Mouse (Mus musculus) small intestine, adult 2 months (tissue): ENCODE data around the gene Cblb. TPM values are rescaled to one million over a fixed set of nuclear protein-coding genes. Genes with fewer than 3 reads are reported as not detected.

Experiments
- H3K27ac ChIP-seq: fragments of 200-500 bp; 2 replicates; pipeline ENCODE4 v1.5.1; 2012; ENCODE audit warnings: low read depth, low read length, control low read depth, inconsistent platforms; ENCODE audit not compliant: insufficient read depth
- H3K27me3 ChIP-seq: fragments of 200-500 bp; 2 replicates; pipeline ENCODE4 v1.6.1; 2012; ENCODE audit warnings: mild to moderate bottlenecking, moderate library complexity, low read length, inconsistent platforms; ENCODE audit not compliant: control insufficient read depth, insufficient read depth
- H3K36me3 ChIP-seq: fragments of 200-500 bp; 2 replicates; pipeline ENCODE4 v1.6.1; 2012; ENCODE audit warnings: mild to moderate bottlenecking, low read length, control low read depth, inconsistent platforms; ENCODE audit not compliant: control insufficient read depth, insufficient read depth
- H3K4me1 ChIP-seq: fragments of 200-500 bp; 2 replicates; pipeline ENCODE4 v1.6.1; 2012; ENCODE audit warnings: low read length, inconsistent platforms, mixed read lengths; ENCODE audit not compliant: control insufficient read depth, insufficient read depth, insufficient read length
- H3K4me3 ChIP-seq: fragments of 200-500 bp; 2 replicates; pipeline ENCODE4 v1.5.1; 2012; ENCODE audit warnings: low read depth, mild to moderate bottlenecking, control low read depth, inconsistent platforms, low read length, moderate library complexity
- CTCF ChIP-seq: fragments of 200-500 bp; IDR thresholded peaks from 2 replicates; pipeline ENCODE4 v1.5.1; 2012; ENCODE audit warnings: low read depth, mild to moderate bottlenecking, control low read depth, inconsistent platforms, low read length, moderate library complexity, mixed read lengths; ENCODE audit not compliant: insufficient replicate concordance, insufficient read length; ENCODE audit errors: extremely low read depth
- POLR2A ChIP-seq: fragments of 200-500 bp; IDR thresholded peaks from 2 replicates; pipeline ENCODE4 v1.6.1; 2012; ENCODE audit warnings: low read depth, mild to moderate bottlenecking, control low read depth, inconsistent platforms, low read length, moderate library complexity
- WGBS: fragments of 180-500 bp; shearing (Covaris S2); methylation state at CpG from one replicate; pipeline ENCODE4 v1.1.7; 2018; 5-methylcytosine and 5-hydroxymethylcytosine counted together
- polyA plus RNA-seq: library from polyadenylated mRNA; depleted of rRNA; stranded (reverse); fragments of >200 nt; gene quantifications from 2 replicates; pipeline ENCODE4 v1.2.3, GENCODE M21; 2012

Cblb gene
- polyA plus RNA-seq, 1 experiment = 4.7 TPM

DNA sequence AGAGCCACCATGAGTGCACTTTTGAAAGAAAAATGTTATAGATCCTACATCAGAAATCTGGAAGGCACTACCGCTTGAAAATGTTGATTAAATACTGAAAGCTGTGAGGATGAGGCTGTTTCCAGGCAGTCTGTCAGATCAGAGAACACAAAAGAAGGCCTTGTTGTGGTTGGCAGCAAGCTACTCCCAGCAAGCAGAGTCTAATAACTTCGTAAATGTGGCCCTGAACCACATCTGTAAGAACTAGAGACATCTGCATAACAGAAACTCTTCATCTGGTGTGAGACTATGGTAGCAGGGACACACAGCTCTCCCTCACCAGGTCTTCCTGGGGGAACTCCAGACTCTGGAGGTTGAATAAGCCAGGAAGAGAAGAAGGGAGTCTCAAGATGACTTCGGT is 24.0 kb upstream of the Cblb start:
- no peaks in the 10 kb centered on the region for H3K27me3 ChIP-seq
- no peak overlapping the region for H3K4me3 ChIP-seq
- no peak for TF ChIP-seq POLR2A
- no peak for TF ChIP-seq CTCF
- no peak overlapping the region for H3K27ac ChIP-seq
- H3K36me3 ChIP-seq = no peaks in the 10 kb centered on the region
- WGBS = 86% methylated on average over 3 of the region's 3 CpGs
- H3K4me1 ChIP-seq = no peaks in the 10 kb centered on the region

DNA sequence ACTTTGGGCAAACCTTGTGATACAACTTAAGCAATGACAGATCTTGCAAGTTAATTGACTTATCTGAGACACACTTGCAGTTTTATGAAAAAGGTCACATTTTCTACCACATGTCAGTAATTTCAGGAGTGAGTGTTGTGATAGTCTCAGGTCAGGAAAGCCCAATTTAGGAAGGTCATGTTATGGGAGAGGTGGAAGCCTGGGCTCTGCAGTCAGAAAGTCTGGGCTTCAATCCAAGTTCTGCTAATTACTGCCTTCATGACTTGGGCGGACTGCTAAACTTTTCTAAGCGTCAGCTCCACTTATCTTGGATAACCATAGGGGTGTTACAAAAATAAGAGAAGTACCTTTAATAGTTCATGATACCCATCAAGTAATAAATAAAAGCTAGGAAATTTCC is 22.6 kb upstream of the Cblb start:
- TF ChIP-seq POLR2A (no peak), CTCF (no peak)
- H3K4me1 ChIP-seq = no peaks in the 10 kb centered on the region
- no peak overlapping the region for H3K27ac ChIP-seq
- no peak overlapping the region for H3K4me3 ChIP-seq
- no peaks in the 10 kb centered on the region for H3K27me3 ChIP-seq
- H3K36me3 ChIP-seq = no peaks in the 10 kb centered on the region
- WGBS = 15% methylated on average over 2 of the region's 2 CpGs

DNA sequence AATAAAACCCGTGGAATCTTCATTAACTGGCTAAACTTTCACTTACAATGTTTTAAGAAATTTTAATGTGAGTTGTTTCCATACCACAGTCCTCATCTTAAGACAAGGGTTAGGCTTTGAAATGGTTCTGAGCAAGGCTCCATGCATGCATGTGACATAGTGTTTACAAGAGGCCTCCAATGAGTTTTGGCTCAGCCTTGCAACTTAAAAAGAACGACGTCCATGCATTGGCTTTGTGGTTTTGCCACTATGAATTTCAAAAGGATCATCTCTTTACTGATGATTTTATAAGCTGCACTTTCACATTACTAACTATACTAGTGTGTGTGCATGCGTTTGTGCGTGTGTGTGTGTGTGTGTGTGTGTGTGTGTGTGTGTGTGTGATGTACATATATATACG is 21.6 kb upstream of the Cblb start:
- WGBS = 91% methylated on average over 6 of the region's 6 CpGs
- no peak overlapping the region for H3K27ac ChIP-seq
- H3K36me3 ChIP-seq = no peaks in the 10 kb centered on the region
- no peaks in the 10 kb centered on the region for H3K4me1 ChIP-seq
- H3K4me3 ChIP-seq = no peak overlapping the region
- TF ChIP-seq CTCF (no peak), POLR2A (no peak)
- H3K27me3 ChIP-seq = no peaks in the 10 kb centered on the region

DNA sequence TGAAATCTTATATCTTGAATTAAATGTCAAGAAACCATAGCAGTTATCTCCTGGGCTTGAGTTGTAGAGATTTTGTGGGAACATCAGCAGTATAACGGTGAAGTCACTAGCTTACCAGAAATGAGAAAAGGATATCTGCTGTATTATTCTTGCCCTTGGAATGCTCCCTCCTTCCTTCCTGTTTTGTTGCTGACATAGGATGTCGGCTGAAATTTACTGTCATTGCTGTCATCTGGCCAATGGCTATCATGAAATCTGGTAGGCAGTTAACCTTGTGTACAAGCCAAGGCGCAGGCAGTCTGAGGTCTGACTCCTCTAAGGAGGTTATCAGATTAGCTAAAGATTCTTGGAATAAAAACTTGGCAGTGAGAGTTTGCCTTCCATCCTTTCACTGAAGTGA is 18.0 kb upstream of the Cblb start:
- Histone ChIP-seq H3K36me3 (no peaks in the 10 kb centered on the region), H3K4me1 (no peaks in the 10 kb centered on the region), H3K4me3 (no peak overlapping the region), H3K27me3 (no peaks in the 10 kb centered on the region), H3K27ac (no peak overlapping the region)
- 68% methylated on average over 3 of the region's 3 CpGs for WGBS
- TF ChIP-seq POLR2A (no peak), CTCF (no peak)

DNA sequence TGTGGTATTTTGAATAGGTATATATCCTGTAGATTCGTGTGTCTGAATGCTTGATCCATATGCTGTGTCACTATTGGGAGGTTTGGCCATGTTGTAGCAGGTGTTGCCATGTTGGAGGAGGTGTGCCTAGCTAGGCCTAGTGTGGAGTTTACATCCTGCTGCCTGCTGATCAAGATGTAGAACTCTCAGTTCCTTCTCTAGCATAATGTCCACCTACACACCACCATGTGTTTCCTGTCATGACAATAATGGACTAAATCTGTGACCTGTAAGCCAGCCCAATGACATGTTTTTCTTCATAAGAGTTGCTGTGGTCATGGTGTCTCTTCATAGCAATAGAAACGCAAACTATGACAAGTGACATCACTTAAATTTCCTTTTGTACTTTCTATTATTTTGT is 17.2 kb upstream of the Cblb start:
- Histone ChIP-seq H3K4me1 (no peaks in the 10 kb centered on the region), H3K36me3 (no peaks in the 10 kb centered on the region), H3K4me3 (no peak overlapping the region), H3K27me3 (no peaks in the 10 kb centered on the region), H3K27ac (no peak overlapping the region)
- 85% methylated on average over 2 of the region's 2 CpGs for WGBS
- TF ChIP-seq POLR2A (no peak), CTCF (no peak)

DNA sequence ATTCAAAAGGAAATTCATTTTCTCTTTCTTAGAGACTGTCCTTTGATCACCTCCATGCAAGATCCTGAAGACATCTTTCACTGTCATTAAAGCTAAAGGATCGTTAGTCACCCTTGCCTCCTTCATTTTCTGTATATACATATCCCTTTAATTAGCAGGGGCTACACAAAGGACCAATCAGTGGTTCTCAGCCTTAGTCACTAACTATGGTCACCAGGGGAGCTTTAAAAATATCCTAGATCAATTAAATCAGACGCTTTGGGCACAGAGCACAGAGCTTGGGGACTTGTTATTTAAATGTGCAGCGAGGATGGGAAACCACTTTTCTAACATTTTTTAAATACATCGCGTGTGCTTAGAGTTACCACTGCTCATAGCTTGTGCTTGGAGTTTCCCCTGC is 7.6 kb upstream of the Cblb start:
- H3K4me3 ChIP-seq = no peak overlapping the region
- no peaks in the 10 kb centered on the region for H3K27me3 ChIP-seq
- H3K4me1 ChIP-seq = no peaks in the 10 kb centered on the region
- no peak overlapping the region for H3K27ac ChIP-seq
- TF ChIP-seq CTCF (no peak), POLR2A (no peak)
- no peaks in the 10 kb centered on the region for H3K36me3 ChIP-seq
- 91% methylated on average over 5 of the region's 5 CpGs for WGBS

DNA sequence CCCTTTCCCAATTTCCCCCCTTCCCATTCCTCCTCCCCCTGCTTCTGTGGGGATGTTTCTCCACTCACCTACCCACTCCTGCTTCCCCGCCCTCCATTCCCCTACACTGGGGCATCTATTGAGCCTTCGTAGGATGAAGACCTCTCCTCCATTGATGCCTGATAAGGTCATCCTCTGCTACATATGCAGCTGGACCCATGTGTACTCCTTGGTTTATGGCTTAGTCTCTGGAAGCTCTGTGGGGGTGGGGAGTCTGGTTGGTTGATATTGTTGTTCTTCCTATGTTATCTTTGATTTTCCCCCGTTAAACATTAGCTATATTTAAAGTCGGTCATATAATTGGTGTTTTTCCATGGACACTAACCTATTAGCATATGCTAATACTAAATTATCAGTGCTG is 3.7 kb upstream of the Cblb start:
- TF ChIP-seq CTCF (no peak), POLR2A (no peak)

DNA sequence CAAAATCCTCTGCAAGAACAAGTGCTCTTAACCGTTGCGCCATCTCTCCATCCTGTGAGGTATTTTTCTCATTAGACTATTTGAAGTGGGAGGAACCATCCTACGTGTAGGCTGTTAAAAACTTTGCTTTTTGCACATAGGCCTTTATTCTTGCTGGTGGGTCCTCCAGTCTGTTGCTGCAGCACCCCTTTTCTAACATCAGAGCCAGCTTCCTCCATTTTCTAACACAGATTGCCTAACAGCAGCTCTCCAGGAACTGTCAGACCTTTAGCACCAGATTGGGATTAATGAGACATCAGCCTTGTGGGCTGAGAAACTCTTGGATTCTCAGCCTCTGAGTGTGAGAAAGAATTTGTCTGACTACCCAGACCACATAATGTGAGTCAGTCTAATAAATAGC is 2.0 kb upstream of the Cblb start:
- no peak for TF ChIP-seq CTCF
- TF ChIP-seq POLR2A = no peak
- no peak overlapping the region for H3K27ac ChIP-seq
- no peaks in the 10 kb centered on the region for H3K36me3 ChIP-seq
- H3K4me1 ChIP-seq = no peaks in the 10 kb centered on the region
- WGBS = 92% methylated on average over 3 of the region's 3 CpGs
- H3K27me3 ChIP-seq = no peaks in the 10 kb centered on the region
- H3K4me3 ChIP-seq = no peak overlapping the region

More for the DNA sequence above, 3.7 kb upstream of the Cblb start:
- H3K36me3 ChIP-seq = no peaks in the 10 kb centered on the region
- no peak overlapping the region for H3K27ac ChIP-seq
- no peaks in the 10 kb centered on the region for H3K4me1 ChIP-seq
- no peak overlapping the region for H3K4me3 ChIP-seq
- H3K27me3 ChIP-seq = no peaks in the 10 kb centered on the region
- WGBS = 70% methylated on average over 4 of the region's 4 CpGs
